Mouse (Mus musculus) heart, postnatal 0 days (tissue): ENCODE measurements around the gene Lamb2. TPM values are rescaled to one million over a fixed set of nuclear protein-coding genes. Genes with fewer than 3 reads are reported as not detected.

ENCODE experiments used
- ATAC-seq: fragments of 200-750 bp; cut with Nextera tagmentation; 2 replicates; pipeline ENCODE4 v1.8.0; 2017; ENCODE audit warnings: low read depth, moderate number of reproducible peaks, moderate library complexity; ENCODE audit not compliant: insufficient read depth
- DNase-seq: peaks from one replicate; pipeline ENCODE4 v3.0.0-alpha.2; 2016; ENCODE audit warnings: low spot score
- H3K27ac ChIP-seq: fragments of 300-500 bp; sonication (generic); 2 replicates; pipeline ENCODE4 v1.5.1; 2014; ENCODE audit warnings: low read depth, mild to moderate bottlenecking
- H3K27me3 ChIP-seq: fragments of 300-500 bp; sonication (generic); 2 replicates; pipeline ENCODE4 v1.6.1; 2014; ENCODE audit warnings: low read length, mixed read lengths; ENCODE audit not compliant: control insufficient read depth, insufficient read depth
- H3K36me3 ChIP-seq: fragments of 300-500 bp; sonication (generic); replicated peaks from 2 replicates; pipeline ENCODE4 v1.6.1; 2014; ENCODE audit warnings: low read length, mixed read lengths; ENCODE audit not compliant: control insufficient read depth, insufficient read depth
- H3K4me1 ChIP-seq: fragments of 300-500 bp; sonication (generic); 2 replicates; pipeline ENCODE4 v1.6.1; 2014; ENCODE audit warnings: antibody characterized with exemption; ENCODE audit not compliant: control insufficient read depth, insufficient read depth
- H3K4me2 ChIP-seq: fragments of 300-500 bp; sonication (generic); 2 replicates; pipeline ENCODE4 v1.6.1; 2014; ENCODE audit warnings: low read depth, mild to moderate bottlenecking, low read length, moderate library complexity
- H3K4me3 ChIP-seq: fragments of 300-500 bp; sonication (generic); 2 replicates; pipeline ENCODE4 v1.5.1; 2014; ENCODE audit warnings: low read depth, low read length
- H3K9ac ChIP-seq: fragments of 300-500 bp; sonication (generic); replicated peaks from 2 replicates; pipeline ENCODE4 v1.6.1; 2014; ENCODE audit warnings: low read depth, low read length, mixed read lengths
- H3K9me3 ChIP-seq: fragments of 300-500 bp; sonication (generic); replicated peaks from 2 replicates; pipeline ENCODE4 v1.6.1; 2016; ENCODE audit warnings: low read length; ENCODE audit not compliant: control insufficient read depth
- CTCF ChIP-seq: IDR thresholded peaks from 2 replicates; pipeline ENCODE4 v1.5.1; 2016; ENCODE audit warnings: antibody characterized with exemption, control low read depth, low read depth
- EP300 ChIP-seq: IDR thresholded peaks from 2 replicates; pipeline ENCODE4 v1.6.1; 2016; ENCODE audit warnings: antibody characterized with exemption, low read depth
- WGBS: fragments of 180-500 bp; shearing (Covaris S2); extraction: QIAGEN DNeasy Blood & Tissue Kit; methylation state at CpG from one replicate; pipeline ENCODE4 v1.1.7; 2014; 5-methylcytosine and 5-hydroxymethylcytosine counted together
- polyA plus RNA-seq: library from polyadenylated mRNA; unstranded; fragments of >200 nt; fragmentation: Nextera tagmentation; extraction: Ambion mirVana; gene quantifications from 2 replicates; pipeline ENCODE4 v1.2.1, GENCODE M21; 2015
- total RNA-seq: library from RNA; depleted of rRNA; stranded (reverse); fragments of >200 nt; gene quantifications from 2 replicates; pipeline ENCODE4 v1.2.3, GENCODE M21; 2014; ENCODE audit warnings: low replicate concordance; rRNA removed

The Lamb2 gene
- total RNA-seq (161 and 182 TPM in 2 replicates), polyA plus RNA-seq (44.4 and 50.8 TPM in 2 replicates)

DNA sequence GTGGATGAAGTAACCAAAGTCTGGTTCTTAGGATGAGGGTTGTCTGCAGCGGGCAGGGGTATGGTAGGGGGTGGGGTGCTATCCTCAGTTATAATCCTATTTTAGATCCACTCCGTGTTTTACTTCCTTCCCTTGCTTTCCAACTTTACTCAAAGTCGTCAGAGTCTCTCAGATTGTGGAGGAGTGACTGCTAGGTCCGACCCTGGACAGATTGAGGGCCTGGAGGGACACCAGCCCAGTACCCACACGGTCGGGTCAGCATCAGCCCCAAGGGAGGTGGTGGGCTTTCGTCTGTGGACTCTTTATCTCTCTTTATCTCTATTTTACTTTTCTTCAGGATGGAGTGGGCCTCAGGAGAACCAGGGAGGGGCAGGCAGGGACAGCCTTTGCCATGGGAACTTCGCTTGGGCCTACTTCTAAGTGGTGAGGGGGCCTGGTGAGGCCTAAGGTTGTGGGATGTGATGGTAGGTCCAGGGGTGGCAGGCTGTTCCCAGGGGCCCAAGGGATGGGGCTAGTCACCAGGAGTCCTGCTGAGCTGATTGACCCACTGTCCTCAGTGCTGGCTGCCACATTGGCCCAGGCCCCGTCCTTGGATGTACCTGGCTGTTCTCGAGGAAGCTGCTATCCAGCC, at the start of gene Lamb2:
Gene Lamb2, plus strand, starts transcription at position 16 of the 631 bp plus-strand sequence.
- TF ChIP-seq EP300 (peak; percentile 40; the same call in 1 of the 2 replicates), CTCF (no peak)
- Histone ChIP-seq H3K36me3 (peaks cover 31% of the 10 kb centered on the region), H3K9me3 (no peaks in the 10 kb centered on the region), H3K27me3 (no peaks in the 10 kb centered on the region), H3K27ac (peak within 1 kb of the TSS; percentile 85), H3K4me1 (peaks cover 26% of the 10 kb centered on the region), H3K4me3 (peak within 1 kb of the TSS; percentile 64), H3K4me2 (peak within 1 kb of the TSS; percentile 94), H3K9ac (peak within 1 kb of the TSS; percentile 80)
- WGBS, result 6% methylated on average over 10 of the region's 10 CpGs
- DNase-seq (peak; percentile 92), ATAC-seq (peak; percentile 54)

DNA sequence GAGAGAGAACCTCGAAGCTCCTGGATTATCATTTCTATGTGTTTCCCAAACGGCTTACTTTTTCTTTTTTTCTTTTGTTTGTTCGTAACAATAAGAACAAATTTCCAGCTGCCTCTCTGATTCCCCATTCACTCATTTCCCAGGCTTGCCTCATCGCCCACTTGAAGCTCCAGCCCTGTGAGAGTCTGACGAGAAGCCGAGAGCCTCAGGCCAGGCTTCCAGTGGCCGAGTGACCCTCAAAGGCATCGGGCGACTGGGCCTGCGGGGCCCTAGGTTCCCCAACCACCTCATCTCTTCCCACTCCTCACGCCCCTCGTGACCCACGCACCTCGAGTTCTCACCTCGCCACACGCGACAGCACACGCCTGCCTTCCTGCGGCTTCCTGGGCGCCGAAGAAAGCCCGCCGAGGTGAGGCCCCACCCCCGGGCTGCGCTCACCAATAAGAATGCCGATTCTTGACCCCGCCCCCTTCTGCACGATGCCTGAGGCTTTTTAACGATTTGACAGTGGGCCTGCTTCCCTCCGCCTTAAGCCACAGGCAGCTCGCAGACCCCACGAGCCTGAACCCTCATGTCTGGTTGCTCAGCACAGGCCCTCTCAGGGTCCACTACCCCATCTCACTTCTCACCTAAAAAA, 48.0 kb upstream of the Lamb2 start:
- Histone ChIP-seq H3K36me3 (no peaks in the 10 kb centered on the region), H3K4me2 (peak overlapping the region; percentile 51), H3K9ac (no peak overlapping the region; the same call in 1 of the 2 replicates), H3K9me3 (0 out of 2 replicates have a peak, but pooled peaks cover 3% of the 10 kb centered on the region), H3K27ac (no peak overlapping the region), H3K4me1 (no peaks in the 10 kb centered on the region), H3K27me3 (no peaks in the 10 kb centered on the region), H3K4me3 (0 out of 2 replicates have a peak overlapping the region, but pooled peaks have one; percentile 12)
- ATAC-seq (no peak), DNase-seq (no peak)
- no peak for TF ChIP-seq CTCF
- TF ChIP-seq EP300, result no peak
- 35% methylated on average over 32 of the region's 32 CpGs for WGBS

GRCm38 (mm10) chr9:108436182-108436581, 43.4 kb upstream of the Lamb2 start, which contains the start of gene BC048562:
Gene BC048562 (plus strand): TSS chr9:108436482.
- Histone ChIP-seq H3K4me1 (peaks cover 12% of the 10 kb centered on the region; the same call in 1 of the 2 replicates), H3K4me3 (no peak within 1 kb of the TSS), H3K27me3 (no peaks in the 10 kb centered on the region), H3K27ac (no peak within 1 kb of the TSS), H3K9ac (no peak within 1 kb of the TSS), H3K9me3 (0 out of 2 replicates have a peak, but pooled peaks cover 3% of the 10 kb centered on the region), H3K36me3 (no peaks in the 10 kb centered on the region), H3K4me2 (no peak within 1 kb of the TSS)
- TF ChIP-seq CTCF (no peak), EP300 (no peak)
- ATAC-seq (no peak), DNase-seq (no peak)
- 62% methylated on average over 3 of the region's 3 CpGs for WGBS

DNA sequence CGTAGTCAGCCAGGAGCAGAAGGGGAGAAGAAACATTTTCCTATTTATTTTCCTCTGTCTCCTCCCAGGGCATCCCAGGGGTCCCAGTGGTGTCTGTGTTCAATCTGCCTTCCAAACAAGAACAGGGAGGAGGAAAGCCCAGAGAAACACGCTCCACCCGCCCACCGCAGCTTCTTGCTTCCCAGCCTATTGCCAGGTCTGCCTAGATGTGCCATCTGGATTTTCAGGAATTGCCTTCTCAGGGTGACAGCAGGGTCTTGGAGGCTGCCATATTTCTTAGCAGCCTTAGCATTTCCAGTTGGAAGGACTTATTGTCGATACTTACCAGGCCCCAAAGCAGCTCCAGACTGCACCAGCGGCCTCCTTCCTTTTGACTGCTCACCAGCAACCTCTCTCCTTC, 40.4 kb upstream of the Lamb2 start:
- Histone ChIP-seq H3K4me2 (no peak overlapping the region), H3K9ac (no peak overlapping the region), H3K36me3 (no peaks in the 10 kb centered on the region), H3K4me1 (peaks cover 19% of the 10 kb centered on the region; the same call in 1 of the 2 replicates), H3K4me3 (no peak overlapping the region), H3K27me3 (no peaks in the 10 kb centered on the region), H3K9me3 (0 out of 2 replicates have a peak, but pooled peaks cover 3% of the 10 kb centered on the region), H3K27ac (no peak overlapping the region)
- no peak for ATAC-seq
- TF ChIP-seq EP300, result no peak
- no peak for TF ChIP-seq CTCF
- no peak for DNase-seq
- WGBS, result 87% methylated on average over 6 of the region's 6 CpGs

DNA sequence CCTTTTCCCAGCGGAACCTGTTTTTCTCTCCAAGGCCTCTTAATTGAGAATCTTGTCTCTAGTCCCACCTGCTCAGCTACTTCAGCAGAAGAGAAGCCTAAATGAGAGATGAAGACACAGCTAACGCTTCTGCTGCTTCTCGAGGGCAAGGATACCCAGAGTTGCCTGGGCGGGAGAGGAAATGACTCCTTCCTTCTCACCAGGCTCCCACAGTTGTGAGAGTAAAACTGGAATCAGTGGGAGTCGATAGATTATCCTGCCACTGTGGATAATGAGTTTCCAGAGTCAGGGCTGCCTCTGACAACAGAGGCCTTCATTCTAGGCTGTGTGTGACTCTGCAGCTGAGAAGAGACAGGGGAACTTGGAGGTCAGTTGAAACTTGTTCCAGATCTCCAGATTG, 39.1 kb upstream of the Lamb2 start:
- H3K36me3 ChIP-seq, result no peaks in the 10 kb centered on the region
- no peaks in the 10 kb centered on the region for H3K27me3 ChIP-seq
- peaks cover 22% of the 10 kb centered on the region; the same call in 1 of the 2 replicates for H3K4me1 ChIP-seq
- no peak for ATAC-seq
- no peak overlapping the region for H3K4me2 ChIP-seq
- no peak for TF ChIP-seq CTCF
- no peak for TF ChIP-seq EP300
- H3K4me3 ChIP-seq, result no peak overlapping the region
- peak overlapping the region; percentile 37; the same call in 1 of the 2 replicates for H3K27ac ChIP-seq
- DNase-seq, result no peak
- no peak overlapping the region for H3K9ac ChIP-seq
- 0 out of 2 replicates have a peak, but pooled peaks cover 2% of the 10 kb centered on the region for H3K9me3 ChIP-seq
- WGBS, result 62% methylated on average over 5 of the region's 5 CpGs
